Mouse (Mus musculus) lung, postnatal 14 days (tissue): ENCODE results near the gene Cep57.

ENCODE experiments used
- DNase-seq: peaks from one replicate; pipeline ENCODE4 v3.0.0; 2021

Gene Cep57

DNA sequence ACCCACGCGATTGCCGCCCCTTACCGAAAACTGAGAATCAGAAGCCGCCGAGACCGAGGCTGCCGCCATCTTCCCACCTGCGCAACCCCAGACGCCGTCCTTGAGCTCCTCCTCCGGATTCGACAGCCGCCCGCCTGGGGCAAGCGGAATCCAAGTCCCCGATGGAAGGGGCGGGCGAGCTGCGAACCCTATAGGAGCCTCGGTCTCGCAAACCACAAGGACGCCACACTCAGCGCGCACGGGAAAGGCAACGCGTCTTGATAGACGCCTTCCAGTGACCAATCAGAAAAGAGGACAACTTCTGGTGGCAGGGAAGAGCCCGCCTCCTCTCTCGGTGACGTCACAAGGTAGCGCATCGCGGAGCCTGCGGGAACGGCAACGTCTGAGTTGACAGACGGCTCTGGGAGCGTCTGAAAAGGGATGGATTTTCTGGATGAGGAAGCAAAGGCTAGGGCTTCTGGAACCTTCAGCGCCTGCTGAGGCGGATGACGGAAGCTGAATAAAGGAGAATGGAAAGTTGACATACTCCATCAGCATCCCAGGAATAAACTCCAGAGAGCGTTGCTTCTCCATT is at the start of gene Cep57:
Gene Cep57, minus strand, starts transcription at position 276 of the 574 bp plus-strand sequence.
- peak; percentile 94 for DNase-seq

DNA sequence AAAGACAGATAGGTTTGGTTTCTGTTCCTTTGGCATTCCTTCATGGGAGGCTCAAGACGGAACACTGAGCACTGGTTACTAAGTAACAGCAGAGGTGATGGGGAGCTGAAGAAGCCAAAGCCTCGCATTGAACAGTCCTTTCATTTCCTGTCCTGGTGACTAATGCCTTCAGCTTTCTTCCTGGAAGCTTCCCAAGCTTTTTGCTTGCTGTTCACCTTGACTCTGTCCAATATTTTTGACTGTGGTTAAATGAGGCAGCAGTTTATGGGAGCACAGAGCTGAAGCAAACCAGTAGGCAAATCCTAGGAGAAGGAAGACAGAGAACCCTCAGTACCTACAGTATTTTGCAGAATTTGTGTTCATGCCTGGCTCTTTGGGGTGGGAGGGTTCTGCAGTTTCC is 48.4 kb upstream of the Cep57 start:
- no peak for DNase-seq

DNA sequence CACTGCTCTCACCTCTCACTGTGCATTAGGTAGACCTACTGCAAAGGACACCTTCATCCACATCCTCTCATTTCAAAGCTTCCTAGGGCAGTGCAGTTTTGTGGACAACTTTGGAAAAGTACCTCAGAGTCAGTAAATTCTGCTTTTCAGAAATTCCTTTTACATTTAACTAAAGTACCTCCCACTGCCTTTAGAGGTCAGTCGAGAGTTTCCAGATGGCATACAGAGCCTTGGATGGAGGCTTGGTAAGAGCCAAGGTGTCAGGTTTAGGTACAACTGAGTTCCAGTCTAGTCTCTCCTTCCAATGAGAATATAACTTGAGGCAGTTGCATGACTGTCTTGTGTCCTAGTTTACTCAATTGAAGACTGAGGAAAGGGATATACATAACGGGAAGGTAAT is 47.5 kb upstream of the Cep57 start:
- no peak for DNase-seq

GRCm38 (mm10) chr9:13871631-13872030 is 44.7 kb upstream of the Cep57 start:
- no peak for DNase-seq

DNA sequence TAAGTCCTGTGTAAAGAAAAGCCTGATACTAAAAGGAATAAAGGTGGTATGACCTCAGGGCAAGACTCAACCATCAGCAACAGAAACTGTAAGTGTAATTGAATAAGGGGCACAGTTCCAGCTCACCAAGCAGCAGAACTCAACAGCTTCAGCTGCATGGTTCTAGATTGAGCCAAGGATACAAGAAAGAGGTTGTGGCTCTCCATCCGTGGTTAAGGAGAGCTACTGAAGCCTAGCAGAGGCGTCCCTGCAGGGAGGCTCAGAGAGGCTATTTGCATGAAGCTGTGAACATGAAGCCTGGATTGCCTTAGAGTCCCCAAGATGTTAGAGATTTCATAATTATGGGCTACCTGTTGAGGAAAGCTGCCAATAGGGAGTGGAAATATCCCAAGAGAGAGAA is 40.7 kb upstream of the Cep57 start:
- no peak for DNase-seq

DNA sequence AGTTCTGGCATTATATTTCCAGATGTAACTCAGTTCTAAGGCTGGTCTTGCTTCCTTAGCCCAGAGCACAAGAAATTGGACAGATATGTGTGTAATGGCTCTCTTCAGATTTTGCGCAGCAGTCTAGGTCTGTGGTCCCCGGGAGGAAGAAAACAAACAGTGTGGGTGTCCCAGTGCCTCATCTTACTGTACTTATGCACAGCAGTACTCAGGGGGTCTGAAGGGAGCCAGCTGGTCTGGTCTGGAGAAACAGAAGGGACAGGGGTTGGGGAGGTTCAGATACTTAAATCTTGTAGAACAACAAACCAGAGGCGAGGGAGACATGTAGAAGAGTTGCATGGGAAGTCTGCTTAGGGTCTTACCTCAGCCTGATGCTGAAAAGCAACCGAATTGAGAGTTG is 29.9 kb upstream of the Cep57 start:
- no peak for DNase-seq

DNA sequence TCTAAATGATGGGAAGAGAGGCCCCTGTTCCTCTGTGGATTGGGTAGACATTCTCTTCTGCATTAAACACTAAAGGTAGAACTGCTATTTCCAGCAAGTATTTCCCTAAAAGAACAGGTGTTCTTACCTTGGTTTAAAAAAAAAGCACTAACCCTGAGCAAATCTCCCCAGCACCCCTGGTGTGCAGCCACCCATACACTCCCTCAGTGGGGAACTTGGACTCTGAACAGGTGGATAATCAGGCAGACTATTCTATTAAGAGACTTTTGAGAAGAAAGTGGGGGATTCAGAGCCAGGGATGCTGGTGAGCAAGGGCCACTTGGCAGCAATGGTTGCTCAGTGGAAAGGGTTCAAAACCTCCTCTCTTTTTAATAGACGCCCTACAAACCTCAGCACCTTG is 29.3 kb upstream of the Cep57 start:
- DNase-seq = no peak

GRCm38 (mm10) chr9:13853876-13854275 is 27.0 kb upstream of the Cep57 start:
- no peak for DNase-seq

- DNase-seq = peak; percentile 13
Measured at GRCm38 (mm10) chr9:13848481-13849480, 21.9 kb upstream of the Cep57 start.

DNA sequence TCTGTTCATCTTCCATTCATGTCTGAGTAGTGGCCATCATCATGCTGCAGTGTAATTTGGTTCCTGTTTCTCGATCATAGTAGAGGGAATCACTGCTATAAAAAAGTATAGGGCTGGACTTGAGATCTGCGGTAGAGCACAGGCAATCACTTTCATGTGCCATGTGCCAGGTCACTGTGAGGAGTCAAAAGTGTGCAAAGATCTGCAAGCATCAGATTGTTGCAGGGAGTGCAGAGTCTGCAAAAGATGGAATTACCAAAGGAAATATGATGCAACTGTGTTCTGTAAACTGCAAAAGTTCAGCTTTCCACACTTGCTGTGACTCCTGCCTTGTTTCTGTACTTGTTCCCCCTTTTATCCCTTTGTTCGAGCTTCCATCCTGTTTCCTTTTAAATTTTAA is 20.7 kb upstream of the Cep57 start:
- no peak for DNase-seq

- DNase-seq = no peak
Measured at GRCm38 (mm10) chr9:13836726-13837125, 9.8 kb upstream of the Cep57 start.

DNA sequence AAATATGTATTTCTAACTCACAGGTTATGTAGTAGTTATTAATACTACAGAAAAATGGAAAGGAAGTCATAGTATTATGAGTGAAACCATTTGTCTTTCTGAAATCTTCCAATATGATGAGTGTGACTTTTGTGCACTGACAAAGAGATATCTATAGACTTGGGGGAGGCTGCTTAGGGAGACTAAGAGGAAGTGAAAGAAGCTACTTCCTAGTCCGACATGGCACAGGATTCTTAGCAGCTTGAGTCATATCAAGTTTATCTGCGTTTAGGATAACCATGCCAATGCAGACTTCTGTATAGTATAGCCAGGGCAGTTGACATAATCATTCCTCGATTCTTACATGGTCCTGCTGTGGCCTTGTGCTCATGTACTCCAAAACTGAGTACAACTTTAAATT is 8.3 kb upstream of the Cep57 start:
- DNase-seq = no peak

DNA sequence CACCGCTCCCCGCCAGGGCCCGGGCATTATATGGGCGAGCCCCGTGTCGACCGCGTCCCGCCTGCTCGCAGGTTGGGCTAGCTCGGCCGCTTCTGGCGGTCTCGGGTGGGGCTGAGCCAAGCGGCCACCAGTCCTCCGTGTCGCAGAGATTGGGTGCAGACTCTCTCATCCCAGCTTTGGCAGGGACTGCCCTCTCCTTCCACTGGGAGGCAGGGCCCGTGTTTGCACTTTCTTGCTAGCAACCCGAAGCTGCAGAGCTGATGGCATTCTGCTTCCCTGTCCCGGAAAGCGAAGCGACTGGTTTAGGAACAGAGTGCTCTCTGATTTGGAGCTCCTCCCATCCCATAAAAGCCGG is 1.2 kb upstream of the Cep57 start:
- DNase-seq = no peak

DNA sequence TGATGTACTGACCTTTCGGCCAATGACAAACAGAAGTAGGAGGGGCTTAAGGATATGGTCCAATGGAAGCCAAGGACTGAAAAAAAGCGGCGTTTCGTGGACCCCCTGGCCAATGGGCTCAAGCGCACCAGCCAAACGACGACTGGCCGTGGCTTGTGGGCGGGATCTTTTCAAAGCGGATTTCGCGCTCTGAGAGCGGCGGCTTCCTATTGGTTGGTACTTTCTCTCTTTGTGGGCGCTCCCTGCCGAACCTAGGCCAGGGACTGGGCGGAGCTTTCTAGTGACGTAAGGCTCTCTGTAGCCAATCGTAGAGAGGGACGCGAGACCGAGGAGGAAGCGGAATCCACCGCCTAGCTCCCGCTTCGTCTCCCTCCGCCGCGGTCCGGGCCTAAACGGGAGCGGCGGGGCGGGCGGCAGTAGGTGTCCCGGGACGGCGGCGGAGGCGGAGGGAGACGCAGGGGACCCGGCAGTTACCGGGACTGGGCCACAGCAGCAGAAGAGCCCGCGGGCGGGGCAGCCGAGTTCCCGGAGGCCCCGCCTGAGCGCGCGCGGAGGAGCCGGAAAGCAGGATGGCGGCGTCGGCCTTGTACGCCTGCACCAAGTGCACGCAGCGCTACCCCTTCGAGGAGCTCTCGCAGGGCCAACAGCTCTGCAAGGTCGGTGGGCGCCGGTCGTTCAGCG is 639 bp upstream of the Cep57 start, which contains the start of gene Fam76b:
Gene Fam76b, plus strand, starts transcription at position 311 of the 681 bp plus-strand sequence.
- DNase-seq = peak; percentile 99

DNA sequence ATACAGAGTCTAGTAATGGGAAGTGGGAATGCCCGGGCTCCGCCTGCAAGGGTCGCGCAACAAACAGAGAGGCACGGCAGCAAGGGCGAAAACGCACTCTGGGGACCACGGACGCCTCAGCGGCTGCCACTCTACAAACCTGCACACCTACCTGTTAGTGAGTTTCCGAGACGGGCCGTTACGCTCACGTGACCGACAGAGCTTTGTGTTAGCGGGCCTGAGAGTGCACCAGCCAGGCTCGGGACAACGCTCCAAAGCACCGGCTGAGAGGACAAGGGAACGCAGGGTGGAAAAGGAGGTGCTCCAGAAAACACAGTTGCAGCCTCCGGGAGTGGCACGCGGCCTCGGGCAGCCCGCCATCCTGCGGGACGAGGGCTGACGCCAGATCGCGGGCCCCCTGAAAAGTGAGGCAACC is 509 bp downstream of the Cep57 start:
- DNase-seq = peak; percentile 59

DNA sequence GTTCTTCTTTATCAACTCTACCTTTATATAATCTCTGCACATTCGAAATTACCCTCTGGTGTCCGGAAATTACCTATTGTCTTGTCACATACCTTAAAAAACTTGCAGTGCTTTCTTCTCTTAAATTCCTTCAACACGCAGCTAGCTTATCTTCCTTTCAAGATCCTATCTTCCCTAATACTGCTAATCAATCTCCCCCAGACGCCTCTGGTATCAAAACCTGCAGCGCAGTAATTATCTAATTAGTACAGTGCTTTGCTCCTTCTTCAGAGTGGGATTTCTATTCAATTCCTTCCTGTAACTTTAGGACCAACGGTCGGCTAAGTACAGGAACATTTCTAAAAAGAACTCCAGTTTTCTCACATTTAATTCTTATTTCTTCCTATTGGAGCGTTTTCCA is 1.0 kb downstream of the Cep57 start:
- DNase-seq = no peak

DNA sequence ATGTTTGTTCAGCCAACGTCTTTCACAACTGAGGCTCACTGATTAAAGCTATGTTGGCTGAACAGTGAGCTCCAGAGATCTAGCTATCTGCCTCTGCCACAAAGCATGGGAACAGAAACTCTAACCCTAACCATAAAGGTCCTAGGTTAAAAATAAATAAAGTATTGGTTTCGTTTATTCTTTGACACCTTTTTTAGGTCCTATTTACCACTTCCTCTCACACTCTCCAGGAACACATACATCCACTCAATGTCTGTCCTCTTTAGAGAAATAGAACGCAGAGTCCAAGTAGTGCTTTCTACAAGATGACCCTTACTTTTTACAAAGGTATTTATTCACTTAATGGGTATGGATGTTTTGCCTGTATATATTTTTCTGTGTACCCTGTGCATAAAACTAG is 6.1 kb downstream of the Cep57 start:
- no peak for DNase-seq

- DNase-seq = no peak
Measured at GRCm38 (mm10) chr9:13818369-13818768, 8.5 kb downstream of the Cep57 start.

DNA sequence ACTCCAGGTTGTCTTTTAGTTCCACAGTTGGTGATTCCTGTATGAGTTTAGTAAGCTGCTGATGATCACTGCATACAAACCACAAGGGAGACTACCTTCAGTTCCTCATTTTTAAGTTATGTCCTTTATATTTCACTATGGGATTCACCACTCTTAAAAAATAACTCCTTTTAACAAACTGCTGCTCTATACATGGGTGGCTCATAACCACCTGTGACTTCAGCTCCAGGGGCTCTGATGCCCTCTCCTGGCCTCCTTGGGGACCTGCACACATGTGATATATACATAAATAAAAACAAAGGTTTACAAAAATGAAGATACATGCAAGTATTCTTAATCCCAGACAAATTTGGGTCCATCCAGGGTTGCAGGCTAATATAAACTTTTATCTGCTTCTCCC is 17.0 kb downstream of the Cep57 start:
- no peak for DNase-seq

- no peak for DNase-seq
Measured at GRCm38 (mm10) chr9:13807657-13808056, 19.2 kb downstream of the Cep57 start.

- DNase-seq = no peak
Measured at GRCm38 (mm10) chr9:13806854-13807253, 20.1 kb downstream of the Cep57 start.

GRCm38 (mm10) chr9:13804480-13804879 is 22.4 kb downstream of the Cep57 start:
- DNase-seq = no peak

- no peak for DNase-seq
Measured at GRCm38 (mm10) chr9:13794756-13795155, 32.2 kb downstream of the Cep57 start.

GRCm38 (mm10) chr9:13794302-13794701 is 32.6 kb downstream of the Cep57 start:
- no peak for DNase-seq
